Mouse (Mus musculus): Measurements from ENCODE around the gene Asb3. TPM values are rescaled to one million over a fixed set of nuclear protein-coding genes. Genes with fewer than 3 reads are reported as not detected.

Asb3 gene
- polyA plus RNA-seq, 1 experiment from 2014 or later, result 33.0 TPM

Other genes with a start within 250 kb of the Asb3 start
- 13.1 and 14.8 TPM in 2 replicates for gene Acyp2, start 235.8 kb upstream of the Asb3 start, polyA plus RNA-seq (2015; fragmentation: Nextera tagmentation; extraction: Ambion mirVana)
- 24.7 and 24.9 TPM in 2 replicates for gene Psme4, start 113.7 kb upstream of the Asb3 start, polyA plus RNA-seq (2015; fragmentation: Nextera tagmentation; extraction: Ambion mirVana)
- 3.2 and 3.8 TPM in 2 replicates for gene Gpr75, start 58 bp upstream of the Asb3 start, polyA plus RNA-seq (2015; fragmentation: Nextera tagmentation; extraction: Ambion mirVana)
- gene Erlec1, start 68.9 kb downstream of the Asb3 start, polyA plus RNA-seq (2015; fragmentation: Nextera tagmentation; extraction: Ambion mirVana), result 11.5 and 12.3 TPM in 2 replicates
- 21.9 and 23.1 TPM in 2 replicates for gene Chac2, start 100.9 kb downstream of the Asb3 start, polyA plus RNA-seq (2015; fragmentation: Nextera tagmentation; extraction: Ambion mirVana)